8 mouse cellular contexts compared by ENCODE assay signal in the genomic region with DNA sequence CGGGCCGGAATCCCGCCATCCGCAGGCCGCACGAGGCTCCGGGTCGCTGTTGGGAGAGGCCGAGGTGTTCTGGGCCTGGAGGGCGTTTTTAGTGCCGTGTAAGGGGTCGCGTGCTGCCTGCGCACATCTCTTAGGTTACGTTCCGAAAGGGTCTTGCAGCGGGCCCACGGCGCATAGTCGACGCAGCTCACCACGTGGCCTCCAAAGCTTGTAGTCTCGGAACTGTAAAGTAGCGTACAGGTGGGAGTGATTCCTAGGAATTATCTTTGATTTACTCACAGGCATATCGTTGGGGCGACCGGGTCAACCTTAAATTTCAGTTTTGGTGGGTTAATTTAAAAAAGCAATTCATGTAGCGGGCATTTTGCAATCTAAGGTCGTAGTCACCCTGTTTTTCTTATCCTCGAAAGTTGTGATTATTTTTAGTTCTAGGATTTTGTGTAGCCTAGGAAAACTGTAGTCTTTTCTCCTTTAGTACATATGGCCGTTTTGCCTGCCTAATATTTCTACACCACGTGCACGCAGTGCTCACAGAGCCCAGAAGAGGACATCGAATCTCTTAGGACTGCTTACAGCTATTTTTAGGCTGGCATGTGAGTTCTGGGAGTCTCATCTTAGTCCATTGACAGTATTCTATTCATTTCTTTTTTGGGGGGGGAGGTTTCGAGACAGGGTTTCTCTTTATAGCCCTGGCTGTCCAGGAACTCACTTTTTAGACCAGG. TPM values are rescaled to one million over a fixed set of nuclear protein-coding genes. Genes with fewer than 3 reads are reported as not detected.
DNase-seq lines count a peak whose midpoint lies in the region; ATAC-seq lines count a peak whose summit lies in the region.

A gene (minus strand): TSS at position 51 of the 722 bp plus-strand sequence.

- DNase-seq in layer of hippocampus, adult 8-10 months (ENCODE audit: low spot score in 2 of 2) = no peak
- no peak for DNase-seq in layer of hippocampus, adult 11-12 months (ENCODE audit: low spot score)
- DNase-seq in MN1 (ENCODE audit: low spot score) = peak; percentile 11
- DNase-seq in hindbrain, embryonic 11.5 days (ENCODE audit: low spot score) = no peak
- no peak for DNase-seq in thymus, postnatal 0 days (ENCODE audit: low spot score)

- H3K9me3 ChIP-seq in embryonic facial prominence, embryonic 12.5 days = no peaks in the 10 kb centered on the region
- H3K9me3 ChIP-seq in hindbrain, embryonic 11.5 days (ENCODE audit: control insufficient read depth, low read length) = no peaks in the 10 kb centered on the region
- H3K9me3 ChIP-seq in liver, embryonic 12.5 days (replicated peaks) = no peaks in the 10 kb centered on the region
- H3K9me3 ChIP-seq in stomach, embryonic 15.5 days = no peaks in the 10 kb centered on the region

- H3K4me3 ChIP-seq in embryonic facial prominence, embryonic 12.5 days = peak within 1 kb of the TSS; percentile 80
- H3K4me3 ChIP-seq in hindbrain, embryonic 11.5 days (ENCODE audit: low read depth, low read length) = peak within 1 kb of the TSS; percentile 87
- H3K4me3 ChIP-seq in liver, embryonic 12.5 days = peak within 1 kb of the TSS; percentile 84
- peak within 1 kb of the TSS; percentile 84 for H3K4me3 ChIP-seq in stomach, embryonic 15.5 days (replicated peaks)

- H3K4me2 ChIP-seq in embryonic facial prominence, embryonic 12.5 days (replicated peaks) = peak within 1 kb of the TSS; percentile 79
- peak within 1 kb of the TSS; percentile 77 for H3K4me2 ChIP-seq in hindbrain, embryonic 11.5 days (replicated peaks; ENCODE audit: low read depth, low read length)
- peak within 1 kb of the TSS; percentile 88 for H3K4me2 ChIP-seq in liver, embryonic 12.5 days
- H3K4me2 ChIP-seq in stomach, embryonic 15.5 days = peak within 1 kb of the TSS; percentile 54

- peaks cover 29% of the 10 kb centered on the region for H3K36me3 ChIP-seq in embryonic facial prominence, embryonic 12.5 days
- peaks cover 6% of the 10 kb centered on the region; the same call in 1 of the 2 replicates for H3K36me3 ChIP-seq in hindbrain, embryonic 11.5 days (ENCODE audit: control insufficient read depth, insufficient read depth, low read length)
- H3K36me3 ChIP-seq in liver, embryonic 12.5 days = peaks cover 47% of the 10 kb centered on the region
- H3K36me3 ChIP-seq in stomach, embryonic 15.5 days = peaks cover 12% of the 10 kb centered on the region

- no peaks in the 10 kb centered on the region for H3K27me3 ChIP-seq in embryonic facial prominence, embryonic 12.5 days
- no peaks in the 10 kb centered on the region for H3K27me3 ChIP-seq in hindbrain, embryonic 11.5 days (ENCODE audit: control insufficient read depth, insufficient read depth, low read length)
- no peaks in the 10 kb centered on the region for H3K27me3 ChIP-seq in liver, embryonic 12.5 days (replicated peaks)
- H3K27me3 ChIP-seq in stomach, embryonic 15.5 days (replicated peaks) = no peaks in the 10 kb centered on the region

- under 1% methylated on average over 35 of the region's 35 CpGs for WGBS in embryonic facial prominence, embryonic 12.5 days
- under 1% methylated on average over 35 of the region's 35 CpGs for WGBS in hindbrain, embryonic 11.5 days
- under 1% methylated on average over 35 of the region's 35 CpGs for WGBS in liver, embryonic 12.5 days (ENCODE audit: insufficient replicate concordance)
- under 1% methylated on average over 35 of the region's 35 CpGs for WGBS in stomach, embryonic 15.5 days

- peak; percentile 80 for ATAC-seq in embryonic facial prominence, embryonic 12.5 days (ENCODE audit: insufficient number of reproducible peaks, insufficient read depth, low FRiP score, low TSS enrichment)
- ATAC-seq in hindbrain, embryonic 11.5 days (ENCODE audit: low FRiP score) = peak; percentile 89
- no peak for ATAC-seq in liver, embryonic 12.5 days
- peak; percentile 74 for ATAC-seq in stomach, embryonic 15.5 days (ENCODE audit: insufficient read depth, low FRiP score, low read depth)

- peak within 1 kb of the TSS; percentile 93 for H3K27ac ChIP-seq in embryonic facial prominence, embryonic 12.5 days
- H3K27ac ChIP-seq in hindbrain, embryonic 11.5 days (ENCODE audit: low read depth, low read length) = peak within 1 kb of the TSS; percentile 87
- peak within 1 kb of the TSS; percentile 93 for H3K27ac ChIP-seq in liver, embryonic 12.5 days
- peak within 1 kb of the TSS; percentile 91 for H3K27ac ChIP-seq in stomach, embryonic 15.5 days

- H3K9ac ChIP-seq in embryonic facial prominence, embryonic 12.5 days = peak within 1 kb of the TSS; percentile 95
- H3K9ac ChIP-seq in hindbrain, embryonic 11.5 days (ENCODE audit: low read depth, low read length) = peak within 1 kb of the TSS; percentile 94
- H3K9ac ChIP-seq in liver, embryonic 12.5 days = peak within 1 kb of the TSS; percentile 95
- peak within 1 kb of the TSS; percentile 90 for H3K9ac ChIP-seq in stomach, embryonic 15.5 days

- H3K4me1 ChIP-seq in embryonic facial prominence, embryonic 12.5 days = peaks cover 20% of the 10 kb centered on the region
- no peaks in the 10 kb centered on the region; the same call in 1 of the 2 replicates for H3K4me1 ChIP-seq in hindbrain, embryonic 11.5 days (replicated peaks; ENCODE audit: control insufficient read depth, insufficient read depth, low read length)
- H3K4me1 ChIP-seq in liver, embryonic 12.5 days = peaks cover 55% of the 10 kb centered on the region
- peaks cover 13% of the 10 kb centered on the region for H3K4me1 ChIP-seq in stomach, embryonic 15.5 days

RNA-seq across cellular contexts. Expression of the gene that starts here (rescaled TPM):
- 10 to 100 TPM; 17.3 to 28.3 (median 25.1) TPM for total RNA-seq in layer of hippocampus, adult 8-10 months (2022)
- 10.8 and 10.9 TPM in 2 replicates for polyA plus RNA-seq in embryonic facial prominence, embryonic 12.5 days (2016; fragmentation: Nextera tagmentation; extraction: Ambion mirVana)
- polyA plus RNA-seq in hindbrain, embryonic 11.5 days (2014; fragmentation: Nextera tagmentation; extraction: Ambion mirVana) = 7.0 and 8.0 TPM in 2 replicates
- 3.8 TPM in 2 replicates for polyA plus RNA-seq in liver, embryonic 12.5 days (2016; fragmentation: Nextera tagmentation; extraction: Ambion mirVana)
- 8.8 and 10.1 TPM in 2 replicates for polyA plus RNA-seq in stomach, embryonic 15.5 days (2015; fragmentation: Nextera tagmentation; extraction: Ambion mirVana)
- 4.3 and 4.8 TPM in 2 replicates for polyA plus RNA-seq in thymus, postnatal 0 days (2015; fragmentation: Nextera tagmentation; extraction: Ambion mirVana)
